Mouse (Mus musculus) CH12.LX (cell line): ENCODE data around the gene Idh1. TPM values are rescaled to one million over a fixed set of nuclear protein-coding genes. Genes with fewer than 3 reads are reported as not detected.
A peak's percentile ranks its signal among the peaks of the same experiment; 100 is the strongest.

Experiments used
- DNase-seq: peaks from one replicate; pipeline ENCODE4 v3.0.0-alpha.2; 2013; ENCODE audit errors: extremely low read depth
- H3K27ac ChIP-seq: 2 replicates; pipeline ENCODE4 v1.5.1; 2012; ENCODE audit warnings: low read depth, mild to moderate bottlenecking, control low read depth, moderate library complexity; ENCODE audit not compliant: insufficient read depth
- H3K27me3 ChIP-seq: replicated peaks from 2 replicates; pipeline ENCODE3; 2012; ENCODE audit warnings: inconsistent platforms
- H3K36me3 ChIP-seq, 2 experiments: replicated peaks in 1 of 2; 2 replicates each; pipeline versions ENCODE3 to v1.6.1; 2012; ENCODE audit warnings: inconsistent platforms in 1 of 2, low read length in 1 of 2, mild to moderate bottlenecking in 1 of 2, mixed read lengths in 1 of 2, moderate library complexity in 1 of 2; ENCODE audit not compliant: control insufficient read depth in 1 of 2, insufficient read depth in 1 of 2
- H3K4me1 ChIP-seq, 2 experiments: 2 replicates each; pipeline ENCODE4 v1.6.1; 2012; ENCODE audit warnings: inconsistent platforms in 1 of 2, moderate library complexity in 1 of 2; ENCODE audit not compliant: insufficient read depth in 2 of 2, control insufficient read depth in 1 of 2
- H3K4me2 ChIP-seq: 2 replicates; pipeline ENCODE4 v1.6.1; 2012; ENCODE audit warnings: low read depth, mild to moderate bottlenecking, control low read depth; ENCODE audit not compliant: poor library complexity, insufficient read depth, severe bottlenecking
- H3K4me3 ChIP-seq, 3 experiments: fragments of 150-350 bp in 1 of 3; sonication (generic) in 1 of 3; replicated peaks in 1 of 3; 2 replicates each; pipeline versions ENCODE3 to v1.5.1; 2011 to 2012; ENCODE audit warnings: low read depth in 2 of 3, low read length in 2 of 3, mild to moderate bottlenecking in 2 of 3, moderate library complexity in 2 of 3, control low read depth in 1 of 3, improper control_type of control experiment in 1 of 3, inconsistent platforms in 1 of 3, mixed read lengths in 1 of 3; ENCODE audit not compliant: poor library complexity in 1 of 3
- H3K79me2 ChIP-seq: replicated peaks from 2 replicates; pipeline ENCODE4 v1.6.1; 2012; ENCODE audit warnings: mild to moderate bottlenecking, moderate library complexity; ENCODE audit not compliant: control insufficient read depth, poor library complexity, insufficient read depth, severe bottlenecking; ENCODE audit errors: extremely low read depth
- H3K9ac ChIP-seq: 2 replicates; pipeline ENCODE4 v1.6.1; 2012; ENCODE audit warnings: low read depth, mild to moderate bottlenecking, control low read depth, moderate library complexity; ENCODE audit not compliant: insufficient read depth
- H3K9me3 ChIP-seq: replicated peaks from 2 replicates; pipeline ENCODE3; 2012; ENCODE audit warnings: low read length, inconsistent platforms, mixed read lengths
- CTCF ChIP-seq, 2 experiments: IDR thresholded peaks in 1 of 2; conservative IDR thresholded peaks in 1 of 2; 2 replicates each; pipeline ENCODE4 v1.5.1; 2011 to 2012; ENCODE audit warnings: low read depth in 2 of 2, low read length in 2 of 2, improper control_type of control experiment in 1 of 2, inconsistent platforms in 1 of 2, mild to moderate bottlenecking in 1 of 2, moderate library complexity in 1 of 2
- GABPA ChIP-seq: IDR thresholded peaks from 2 replicates; pipeline ENCODE4 v1.6.1; 2012; ENCODE audit warnings: low read depth, low read length, improper control_type of control experiment, inconsistent platforms; ENCODE audit not compliant: insufficient replicate concordance
- HCFC1 ChIP-seq: IDR thresholded peaks from 2 replicates; pipeline ENCODE4 v1.6.1; 2012; ENCODE audit warnings: low read depth, mild to moderate bottlenecking, inconsistent platforms, low read length, improper control_type of control experiment
- MAZ ChIP-seq: IDR thresholded peaks from 2 replicates; pipeline ENCODE4 v1.6.1; 2012; ENCODE audit warnings: low read depth, mild to moderate bottlenecking, inconsistent platforms, low read length, improper control_type of control experiment, moderate library complexity
- POLR2A ChIP-seq: IDR thresholded peaks from 2 replicates; pipeline ENCODE4 v1.6.1; 2011; ENCODE audit warnings: low read depth, mild to moderate bottlenecking, improper control_type of control experiment, low read length
- POLR2AphosphoS2 ChIP-seq: IDR thresholded peaks from 2 replicates; pipeline ENCODE4 v1.6.1; 2011; ENCODE audit warnings: low read depth, low read length, improper control_type of control experiment
- RAD21 ChIP-seq: IDR thresholded peaks from 2 replicates; pipeline ENCODE4 v1.6.1; 2011; ENCODE audit warnings: low read depth, mild to moderate bottlenecking, low read length, improper control_type of control experiment, moderate library complexity
- SMC3 ChIP-seq: IDR thresholded peaks from 2 replicates; pipeline ENCODE4 v1.6.1; 2011; ENCODE audit warnings: low read depth, low read length, improper control_type of control experiment
- TCF12 ChIP-seq: IDR thresholded peaks from 2 replicates; pipeline ENCODE4 v1.6.1; 2014; ENCODE audit warnings: low read depth, mild to moderate bottlenecking, inconsistent platforms, low read length, improper control_type of control experiment
- USF2 ChIP-seq: conservative IDR thresholded peaks from 2 replicates; pipeline ENCODE4 v1.6.1; 2011; ENCODE audit warnings: low read depth, low read length, improper control_type of control experiment
- ZC3H11A ChIP-seq: IDR thresholded peaks from 2 replicates; pipeline ENCODE4 v1.6.1; 2012; ENCODE audit warnings: low read depth, mild to moderate bottlenecking, inconsistent platforms, low read length, improper control_type of control experiment
- ZMIZ1 ChIP-seq: IDR thresholded peaks from 2 replicates; pipeline ENCODE4 v1.6.1; 2012; ENCODE audit warnings: low read depth, mild to moderate bottlenecking, inconsistent platforms, low read length, improper control_type of control experiment
- ZNF384 ChIP-seq: IDR thresholded peaks from 2 replicates; pipeline ENCODE4 v1.6.1; 2012; ENCODE audit warnings: low read depth, low read length, improper control_type of control experiment, inconsistent platforms
- dilution Hi-C: fragments of 300-500 bp; cut with MboI; formaldehyde crosslinking; loops from 2 replicates; pipeline ENCODE4 v1.14.3; 2020; ENCODE audit warnings: low sequenced_read_pairs; ENCODE audit not compliant: extremely low pct_unique_long_range_greater_than_20kb, extremely low pct_ligation_motif_present
- in situ Hi-C: fragments of 300-500 bp; cut with MboI; formaldehyde crosslinking; loops from 3 replicates; pipeline ENCODE4 v1.14.3; 2019; ENCODE audit warnings: low sequenced_read_pairs, low pct_ligation_motif_present, low pct_unique_long_range_greater_than_20kb, mixed read lengths
- polyA plus RNA-seq: library from polyadenylated mRNA; unstranded; fragments of >175 nt; gene quantifications from 2 replicates; pipeline ENCODE4 v1.2.1, GENCODE M21; 2012; ENCODE audit warnings: low read depth; ENCODE audit not compliant: insufficient read length
- total RNA-seq, 2 experiments: library from RNA; depleted of rRNA; stranded (reverse); fragments of 300-350 nt in 1 of 2; fragments of >200 nt in 1 of 2; gene quantifications; 2 replicates each; pipeline ENCODE4 v1.2.3; 2012 to 2014

Gene Idh1
- total and polyA plus RNA-seq, 3 experiments, result 9.3 to 23.4 (median 11.1) TPM

DNA sequence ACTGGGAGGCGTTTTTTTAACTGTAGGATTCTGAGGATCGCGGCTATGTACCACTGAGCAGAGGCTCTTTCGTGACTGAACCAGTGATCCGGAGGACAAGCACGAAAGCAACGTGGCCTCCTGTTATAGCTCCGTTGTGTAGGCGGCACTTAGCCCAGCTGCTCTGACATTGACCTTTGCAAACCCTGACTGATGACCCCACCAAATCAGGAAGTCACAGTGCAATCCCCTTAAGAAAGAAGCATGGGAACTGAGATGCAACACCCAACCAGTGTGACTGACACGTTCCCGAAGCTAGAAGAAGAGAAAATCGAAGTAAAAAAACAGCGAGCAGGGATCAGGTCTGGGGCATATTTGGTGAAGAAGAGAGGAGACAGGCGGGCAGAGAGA, 73.5 kb downstream of the Idh1 start:
- TF ChIP-seq TCF12 (no peak), SMC3 (no peak), CTCF (conservative IDR thresholded peaks at IDR 0.05 in 1 of 2, IDR thresholded peaks at IDR 0.05 in 1 of 2; ENCODE audit: low read depth in 2 of 2, low read length in 2 of 2) (no peak), ZMIZ1 (no peak)
- TF ChIP-seq, all 38 proteins: peak for 0
- H3K9me3 ChIP-seq, result no peaks in the 10 kb centered on the region
- no peaks in the 10 kb centered on the region for H3K79me2 ChIP-seq
- H3K27me3 ChIP-seq, result no peaks in the 10 kb centered on the region
- H3K4me1 ChIP-seq, result peaks cover 0 to 21% of the 10 kb centered on the region in 2 experiments; a peak in 2 of 4 replicates
- H3K4me3 ChIP-seq, result no peak overlapping the region
- no peaks in the 10 kb centered on the region for H3K36me3 ChIP-seq
- H3K4me2 ChIP-seq, result no peak overlapping the region
- no peak overlapping the region for H3K27ac ChIP-seq
- H3K9ac ChIP-seq, result no peak overlapping the region
- dilution Hi-C loops, result no loop called here
- DNase-seq, result no peak
- in situ Hi-C loops, result loop anchor here (10.0 kb wide), 1 partner anchor 62 kb away; no protein-coding TSS in a partner anchor

DNA sequence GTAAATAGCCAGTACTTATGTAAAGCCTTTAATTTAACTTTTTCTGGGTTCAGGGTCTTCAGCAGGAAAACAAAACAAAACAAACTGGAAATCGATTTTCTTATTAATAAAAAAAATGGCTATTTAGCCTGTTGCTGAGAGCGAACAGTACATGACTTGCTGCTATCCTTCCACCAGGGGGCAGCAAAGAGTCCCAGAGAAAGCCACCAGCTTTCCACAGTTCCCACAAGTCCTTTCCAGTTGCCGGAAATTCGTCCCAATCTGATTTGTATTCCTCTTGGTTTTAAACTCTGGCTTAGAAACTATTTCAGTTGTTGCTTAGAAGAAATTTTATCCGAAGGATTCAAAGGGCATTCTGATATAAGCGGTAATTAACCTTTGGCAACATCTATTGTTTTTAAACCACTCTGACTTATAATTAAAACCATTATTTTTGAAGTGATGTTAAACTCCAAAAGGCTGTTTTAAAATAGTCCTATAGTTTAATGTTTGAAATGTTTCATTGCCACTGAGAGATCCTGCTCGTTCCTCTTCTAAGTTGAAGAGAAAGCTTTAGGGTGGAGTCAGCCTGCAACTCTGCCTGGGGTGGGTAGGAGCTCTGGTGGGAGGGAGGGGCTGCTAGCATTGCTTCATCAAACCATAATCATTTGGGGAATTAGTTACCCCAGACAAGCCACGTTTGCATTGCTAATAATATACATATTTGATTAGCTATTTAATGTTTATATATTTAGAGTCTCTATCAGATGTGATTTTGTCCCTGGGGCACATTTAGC, 74.1 kb downstream of the Idh1 start:
- no peaks in the 10 kb centered on the region for H3K36me3 ChIP-seq
- no peak overlapping the region for H3K4me2 ChIP-seq
- H3K9ac ChIP-seq, result no peak overlapping the region
- H3K9me3 ChIP-seq, result no peaks in the 10 kb centered on the region
- H3K4me3 ChIP-seq, result no peak overlapping the region
- TF ChIP-seq USF2, result no peak
- peak; percentile 72 for TF ChIP-seq ZNF384
- TF ChIP-seq ZC3H11A, result no peak
- TF ChIP-seq SMC3, result peak; percentile 72
- TF ChIP-seq CTCF (conservative IDR thresholded peaks at IDR 0.05 in 1 of 2, IDR thresholded peaks at IDR 0.05 in 1 of 2; ENCODE audit: low read depth in 2 of 2, low read length in 2 of 2), result peak; percentile 84 to 86
- TF ChIP-seq RAD21, result peak; percentile 53
- H3K79me2 ChIP-seq, result no peaks in the 10 kb centered on the region
- dilution Hi-C loops (no loop called here), in situ Hi-C loops (loop anchor here (10.0 kb wide), 1 partner anchor 63 kb away; no protein-coding TSS in a partner anchor)
- H3K4me1 ChIP-seq, result peaks cover 0 to 22% of the 10 kb centered on the region in 2 experiments; a peak in 2 of 4 replicates
- H3K27me3 ChIP-seq, result no peaks in the 10 kb centered on the region
- H3K27ac ChIP-seq, result no peak overlapping the region
- DNase-seq, result peak; percentile 80

DNA sequence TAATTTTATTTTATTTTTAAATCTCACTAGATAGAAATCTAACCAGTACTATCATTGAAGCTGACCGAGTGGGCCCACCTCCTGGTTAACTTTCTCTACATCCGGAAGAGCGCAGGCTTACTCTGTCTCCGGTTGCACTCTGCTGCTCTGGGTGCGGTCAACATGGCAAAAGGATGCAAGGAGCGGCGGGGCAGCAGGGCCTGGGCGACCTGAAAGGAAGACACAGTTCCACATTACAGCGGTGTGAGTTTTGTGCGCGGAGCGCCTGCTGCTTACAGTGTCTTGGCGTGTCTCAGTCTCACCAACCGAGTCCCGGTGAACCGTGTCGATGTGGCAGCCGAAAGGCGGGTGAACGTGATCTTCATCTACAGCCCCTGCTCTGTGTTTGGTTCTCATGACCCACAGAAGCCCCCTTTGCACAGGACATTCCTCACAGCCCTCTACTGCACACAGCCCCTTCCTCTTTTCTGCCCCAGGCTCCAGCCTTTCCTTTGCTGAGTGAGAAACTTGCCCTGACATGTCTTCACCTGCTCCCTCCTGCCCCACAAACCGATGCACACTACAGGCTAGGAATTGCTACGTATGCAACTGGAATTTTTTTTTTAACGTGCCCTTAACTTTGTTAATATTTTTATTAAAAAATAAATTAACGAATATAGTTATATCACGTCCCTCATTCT, 76.4 kb downstream of the Idh1 start:
- Histone ChIP-seq H3K4me2 (no peak overlapping the region), H3K79me2 (no peaks in the 10 kb centered on the region), H3K4me1 (peaks cover 0 to 22% of the 10 kb centered on the region in 2 experiments; a peak in 2 of 4 replicates), H3K36me3 (no peaks in the 10 kb centered on the region), H3K9ac (no peak overlapping the region), H3K9me3 (no peaks in the 10 kb centered on the region), H3K27ac (no peak overlapping the region), H3K27me3 (no peaks in the 10 kb centered on the region), H3K4me3 (no peak overlapping the region)
- in situ Hi-C loops, result loop anchor here (10.0 kb wide), 1 partner anchor 65 kb away; no protein-coding TSS in a partner anchor
- dilution Hi-C loops, result no loop called here
- TF ChIP-seq MAZ (no peak), GABPA (no peak), POLR2AphosphoS2 (no peak), HCFC1 (no peak), POLR2A (no peak)
- no peak for DNase-seq
